Mouse (Mus musculus) telencephalon, adult 2 months (tissue): ENCODE data around the gene Snai3.

ENCODE experiments used
- DNase-seq: peaks from one replicate; pipeline ENCODE4 v3.0.0-alpha.2; 2011; ENCODE audit warnings: low read depth, low spot score

The Snai3 gene

GRCm38 (mm10) chr8:122460524-122461472 is at the start of gene Snai3:
Snai3 (minus strand) TSS chr8:122460733.
- no peak for DNase-seq

DNA sequence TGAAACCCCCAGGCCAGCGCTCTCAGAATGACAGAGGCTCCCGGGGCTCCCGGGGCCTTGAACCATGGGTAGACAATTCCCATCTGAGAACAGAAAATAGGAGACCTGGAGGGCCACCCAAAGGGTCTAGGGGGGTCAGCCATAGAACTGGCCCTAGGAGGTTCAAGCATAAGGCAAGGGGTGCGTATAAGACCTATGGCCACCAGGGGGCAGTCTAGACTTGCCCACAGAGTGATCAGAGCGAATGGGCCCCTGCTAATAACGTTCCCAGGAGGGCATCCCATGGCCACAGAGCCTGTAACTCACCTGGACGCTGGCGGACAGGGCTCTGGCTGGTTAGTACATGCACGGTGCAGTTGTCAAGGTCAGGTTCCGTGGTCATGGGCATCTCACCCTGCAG is 40.3 kb upstream of the Snai3 start:
- peak; percentile 28 for DNase-seq

DNA sequence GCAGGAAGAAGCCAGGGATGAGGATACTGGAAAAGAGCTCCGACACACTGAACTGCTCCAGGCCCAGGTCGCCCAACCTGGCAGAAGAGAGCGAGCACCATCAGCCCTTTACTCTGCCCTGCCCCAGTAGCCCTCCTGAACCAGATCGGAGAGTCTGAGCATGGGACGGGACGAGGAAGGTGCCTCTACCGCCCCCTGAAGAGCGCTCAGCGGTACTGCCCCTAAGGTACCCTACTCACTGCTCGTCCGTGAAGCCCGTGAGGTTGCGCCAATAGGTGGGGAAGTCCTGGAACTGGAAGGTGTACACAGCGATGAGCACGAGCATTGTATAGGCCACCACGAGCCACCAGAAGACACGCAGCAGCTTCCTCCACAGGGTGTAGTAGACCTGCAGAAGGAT is 37.4 kb upstream of the Snai3 start:
- no peak for DNase-seq

- DNase-seq = no peak
These were observed 36.6 kb upstream of the Snai3 start for GRCm38 (mm10) chr8:122497016-122497734.

DNA sequence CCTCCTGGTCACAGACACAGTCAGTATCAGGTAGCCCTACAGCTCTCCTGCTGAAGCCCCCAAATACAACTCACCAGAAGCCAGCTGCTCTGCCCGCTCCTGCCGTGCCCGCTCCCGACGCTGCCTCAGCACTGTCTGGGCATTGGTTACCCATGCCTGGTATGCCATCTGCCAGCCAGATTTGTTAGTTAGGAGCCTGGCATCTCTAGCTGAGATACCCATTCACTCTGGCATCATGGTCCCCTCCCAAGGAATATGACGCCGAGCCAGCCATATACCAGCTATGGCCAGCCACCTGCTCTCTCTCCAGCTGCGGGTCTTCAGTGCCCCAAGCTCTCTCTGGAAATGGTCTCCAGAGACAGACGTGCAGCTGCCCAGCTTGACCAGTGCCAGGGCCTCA is 27.9 kb upstream of the Snai3 start:
- no peak for DNase-seq

DNA sequence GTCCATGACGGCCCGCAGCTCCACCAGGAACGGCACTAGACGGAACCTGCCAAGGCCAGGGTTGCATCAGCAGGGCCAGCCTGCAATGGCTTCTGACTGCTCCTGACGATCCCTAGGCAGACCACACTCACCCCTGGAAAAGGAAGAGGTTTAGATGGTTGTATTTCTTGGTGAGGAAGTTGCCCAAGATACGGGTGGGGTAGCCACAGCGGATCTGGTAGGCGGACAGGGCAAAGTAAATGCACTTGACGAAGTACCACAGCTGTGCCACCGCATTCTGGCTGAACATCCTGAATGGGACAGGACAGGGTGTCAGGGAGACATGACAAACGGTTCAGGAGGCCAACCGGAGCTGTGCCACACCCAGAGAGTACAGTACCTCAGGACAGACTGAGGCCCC is 24.3 kb upstream of the Snai3 start:
- DNase-seq = no peak

- DNase-seq = no peak
These were observed 23.3 kb upstream of the Snai3 start for GRCm38 (mm10) chr8:122483877-122484276.

- no peak for DNase-seq
These were observed 21.9 kb upstream of the Snai3 start for GRCm38 (mm10) chr8:122482448-122482847.

- peak; percentile 68 for DNase-seq
These were observed 15.2 kb upstream of the Snai3 start, which contains the start of the genes Rnf166 and Ctu2 for GRCm38 (mm10) chr8:122475580-122476320. Rnf166 (minus strand) TSS chr8:122476064. Ctu2 (plus strand) TSS chr8:122476143.

- DNase-seq = no peak
These were observed 14.5 kb upstream of the Snai3 start for GRCm38 (mm10) chr8:122474951-122475560.

GRCm38 (mm10) chr8:122473911-122474421 is 13.4 kb upstream of the Snai3 start:
- peak; percentile 55 for DNase-seq

GRCm38 (mm10) chr8:122470691-122471090 is 10.2 kb upstream of the Snai3 start:
- no peak for DNase-seq

- DNase-seq = no peak
These were observed 9.4 kb upstream of the Snai3 start for GRCm38 (mm10) chr8:122469965-122470364.

GRCm38 (mm10) chr8:122469407-122469806 is 8.9 kb upstream of the Snai3 start:
- no peak for DNase-seq

- DNase-seq = no peak
These were observed 7.3 kb upstream of the Snai3 start for GRCm38 (mm10) chr8:122467816-122468215.

DNA sequence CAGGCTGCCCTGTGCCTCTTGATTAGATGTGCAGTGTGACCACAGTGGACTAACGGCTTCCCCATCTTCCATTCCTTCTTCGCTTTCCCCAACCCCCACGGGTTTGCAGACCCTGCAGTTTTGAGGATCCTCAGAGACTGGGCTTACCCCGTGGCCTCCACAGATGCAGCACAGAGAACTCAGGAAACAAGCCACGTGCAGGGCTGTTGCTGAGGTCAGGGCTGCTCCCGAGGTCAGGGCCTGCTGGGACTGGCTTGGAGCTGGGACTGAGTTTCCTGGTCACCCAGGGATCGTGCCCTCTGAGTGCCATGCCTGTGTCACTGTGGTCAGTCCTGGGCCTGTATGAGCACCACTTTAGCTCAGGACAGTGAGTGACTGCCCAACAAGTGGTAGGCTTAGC is 4.5 kb upstream of the Snai3 start:
- no peak for DNase-seq

- DNase-seq = no peak
These were observed 3.4 kb upstream of the Snai3 start for GRCm38 (mm10) chr8:122463651-122464640.

DNA sequence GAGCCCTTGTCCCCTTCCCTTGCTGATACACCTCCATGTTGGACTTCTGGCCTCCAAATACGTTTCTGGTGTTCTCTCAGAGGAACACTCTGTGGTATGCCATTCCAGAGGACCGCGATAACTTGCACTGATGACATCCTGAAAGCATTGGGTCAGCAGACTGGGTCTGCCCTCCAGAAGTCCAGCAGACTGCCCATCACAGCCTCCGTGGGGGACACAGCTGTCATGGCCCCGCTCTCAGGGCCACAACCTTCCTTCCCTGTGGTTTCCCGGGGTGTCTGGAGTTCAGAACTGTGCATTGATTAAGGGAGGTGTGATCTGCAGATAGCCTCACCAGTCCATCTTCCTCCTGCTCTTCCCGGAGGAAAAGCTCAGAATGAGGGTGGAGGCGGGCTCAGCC is 2.0 kb upstream of the Snai3 start:
- no peak for DNase-seq

DNA sequence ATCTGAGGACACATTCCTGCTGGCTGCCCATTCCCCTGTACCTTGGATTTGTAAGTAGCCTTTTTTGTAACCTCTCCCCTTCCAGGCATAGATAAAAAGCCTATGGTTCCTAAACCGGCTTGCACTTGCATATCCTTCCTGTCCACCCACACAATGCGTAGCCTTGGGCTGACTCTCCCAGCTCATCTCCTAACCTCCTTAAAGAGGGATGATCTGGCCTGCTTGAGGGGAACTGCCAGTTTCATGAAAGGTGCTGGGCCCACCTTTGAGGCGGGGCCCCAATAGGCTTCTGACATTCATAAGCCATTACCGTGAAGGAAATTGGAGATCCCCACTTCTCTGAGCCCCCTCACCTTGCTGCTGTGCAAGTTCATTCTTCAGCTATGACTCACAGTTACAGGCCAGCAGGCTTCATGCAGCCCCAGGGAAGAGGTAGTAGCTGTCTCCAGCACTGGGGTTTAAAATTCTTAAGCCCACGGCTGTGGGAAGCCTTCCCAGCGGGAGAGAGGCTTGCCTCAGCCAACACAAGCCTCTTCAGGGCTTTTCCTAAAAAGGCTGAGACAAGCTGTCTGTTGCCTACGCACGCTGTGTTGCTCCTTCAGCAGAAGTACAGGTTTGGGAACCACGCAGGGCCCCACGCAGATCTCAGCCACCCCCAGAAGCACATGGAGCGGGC is 1.1 kb upstream of the Snai3 start:
- peak; percentile 95 for DNase-seq
